Mouse (Mus musculus): Measurements from ENCODE around the gene Acer3.

Gene Acer3

DNA sequence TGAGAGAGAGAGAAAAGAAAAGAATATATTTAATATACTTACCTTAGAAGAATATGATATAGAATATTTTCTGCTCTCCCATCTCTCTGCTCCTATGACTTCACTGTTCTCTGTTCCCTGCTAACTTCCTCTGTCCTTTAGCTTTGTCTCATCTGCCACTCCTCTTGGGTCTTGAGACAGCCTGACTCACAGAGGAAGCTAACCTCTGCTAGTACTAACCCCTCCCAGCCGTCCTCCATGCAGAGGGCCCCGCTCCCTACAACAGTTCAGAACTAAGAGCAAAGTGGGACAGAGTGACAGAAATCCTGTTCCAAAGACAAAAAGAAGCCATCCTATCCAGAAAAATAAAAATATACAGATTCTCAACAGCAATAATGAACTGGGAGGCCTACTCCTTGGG, at the start of gene Acer3:
Acer3 (minus strand) TSS at position 126 of the 400 bp plus-strand sequence.
- no peak for DNase-seq (ENCODE audit: low spot score)

GRCm38 (mm10) chr7:98369762-98370369, 48.9 kb upstream of the Acer3 start:
- no peak for DNase-seq (ENCODE audit: low spot score)

DNA sequence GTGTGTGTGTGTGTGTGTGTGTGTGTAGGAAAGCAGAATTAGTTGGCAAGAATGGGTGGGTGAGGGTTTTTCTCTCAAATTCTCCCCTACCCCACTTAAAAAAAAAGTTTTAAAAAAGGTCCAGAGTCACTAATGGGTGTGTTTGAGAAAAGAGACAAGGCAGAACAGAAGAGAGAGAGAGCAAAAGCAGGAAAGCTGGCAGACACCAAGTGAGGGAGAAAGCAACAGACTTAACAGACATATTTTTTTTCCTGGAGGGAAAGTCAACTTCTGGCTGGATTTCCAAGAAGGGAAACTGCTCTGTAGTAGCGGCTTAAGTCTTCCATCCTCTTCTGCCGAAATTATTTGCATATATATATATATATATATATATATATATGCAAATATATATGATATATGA, 40.7 kb upstream of the Acer3 start:
- no peak for DNase-seq (ENCODE audit: low spot score)

DNA sequence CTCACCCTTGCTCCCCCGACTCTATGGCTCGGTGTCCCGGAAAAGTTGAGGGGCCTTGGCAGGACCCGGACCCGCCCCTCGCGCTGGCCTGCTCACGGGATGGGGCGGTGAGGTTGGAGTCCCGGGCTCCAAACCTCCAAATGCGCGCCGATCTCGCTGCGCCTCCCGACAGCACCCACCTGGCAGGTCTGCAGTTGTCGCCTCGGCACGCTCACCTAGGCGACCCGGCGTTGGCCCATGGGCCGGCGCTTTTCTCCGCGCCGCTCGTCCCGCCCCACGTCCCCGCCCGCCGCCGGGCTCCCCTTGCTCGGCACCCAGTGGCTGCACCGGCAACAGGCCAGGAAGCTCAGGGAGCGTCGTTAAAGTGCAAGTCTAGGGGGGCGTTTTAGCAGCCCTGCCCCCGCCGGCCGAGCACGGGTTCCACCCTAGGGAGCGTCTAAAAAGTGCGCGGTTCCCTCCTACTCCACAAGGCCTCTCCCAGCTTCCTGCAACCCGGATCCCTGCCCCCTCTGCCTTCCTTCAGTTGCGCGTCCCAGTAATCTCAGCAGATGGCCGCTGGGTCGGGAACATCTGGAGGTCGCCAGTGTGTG, 40.1 kb upstream of the Acer3 start, which contains the start of gene Tsku:
Tsku (minus strand) TSS at position 266 of the 590 bp plus-strand sequence.
- peak; percentile 90 for DNase-seq (ENCODE audit: low spot score)

DNA sequence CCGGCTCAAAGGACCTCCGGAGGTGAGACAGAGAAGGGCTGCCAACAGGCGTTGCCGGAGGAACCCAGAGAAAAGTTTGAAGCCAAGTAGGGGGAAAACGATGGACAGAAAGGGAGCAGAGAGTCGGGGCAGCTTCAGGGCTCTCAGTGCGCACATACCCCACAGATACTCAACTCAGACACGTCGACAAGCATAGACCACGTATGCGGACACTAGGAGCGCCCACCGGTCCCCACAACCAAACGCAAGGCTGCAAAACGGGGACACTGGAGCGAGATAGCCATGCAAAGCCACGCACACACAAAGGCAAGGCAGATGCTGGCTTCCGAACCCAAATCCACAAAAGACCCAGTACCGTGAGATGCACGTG, 39.6 kb upstream of the Acer3 start:
- DNase-seq (ENCODE audit: low spot score): no peak

DNA sequence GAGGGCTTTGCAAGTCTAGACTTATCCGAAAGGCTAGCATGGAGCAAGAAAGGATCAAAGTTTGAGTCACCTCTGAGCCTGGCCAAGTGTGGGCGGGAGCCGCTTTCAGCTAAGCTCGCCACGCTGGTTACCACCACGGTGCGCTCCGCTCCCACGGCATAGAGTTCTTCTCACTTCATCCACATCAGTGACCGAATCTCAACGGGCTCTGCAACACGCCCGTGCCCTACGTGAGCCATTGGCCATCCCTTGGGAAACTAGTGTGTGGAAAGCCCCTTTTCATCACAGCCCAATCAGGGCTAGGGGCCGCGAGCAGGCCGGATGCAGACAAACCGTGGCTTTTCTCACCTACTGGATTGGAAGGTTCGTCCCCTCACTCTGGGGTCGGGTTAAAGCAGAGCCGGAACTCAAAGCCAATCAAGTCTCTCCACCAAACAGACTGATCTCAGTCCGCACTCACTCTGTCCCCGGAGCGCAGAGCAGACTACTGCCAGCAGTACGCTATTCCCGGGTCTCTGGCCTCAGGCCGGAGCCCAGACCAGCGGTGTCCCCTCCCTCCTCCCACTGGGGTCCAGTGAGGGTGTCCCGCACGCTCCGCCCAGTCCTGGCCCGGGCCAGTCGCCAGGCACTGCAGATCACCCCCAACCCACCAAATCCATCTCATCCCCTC, 39.1 kb upstream of the Acer3 start:
- peak; percentile 61 for DNase-seq (ENCODE audit: low spot score)

- DNase-seq (ENCODE audit: low spot score): no peak
Measured at GRCm38 (mm10) chr7:98358016-98358415, 37.0 kb upstream of the Acer3 start.

DNA sequence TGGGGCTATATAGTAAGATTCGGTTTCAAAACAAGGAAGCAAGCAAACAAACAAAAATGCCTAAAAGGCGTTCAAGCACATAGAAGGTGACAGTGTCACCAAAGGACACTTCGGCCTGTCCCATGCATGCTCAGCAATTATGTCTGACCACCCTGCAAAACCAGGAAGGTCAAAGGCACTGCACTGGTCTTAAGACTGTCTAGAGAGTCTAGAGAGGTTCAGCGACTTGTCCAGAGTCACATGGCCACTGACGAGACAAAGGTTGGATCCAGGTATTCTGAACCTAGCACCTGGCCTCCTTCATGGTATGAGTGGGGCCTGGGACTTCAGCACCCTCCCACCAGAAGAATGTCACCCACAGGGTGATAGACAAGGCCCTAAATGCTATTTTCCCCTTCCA, 36.3 kb upstream of the Acer3 start:
- no peak for DNase-seq (ENCODE audit: low spot score)

- DNase-seq (ENCODE audit: low spot score): no peak
Measured at GRCm38 (mm10) chr7:98354921-98355310, 33.9 kb upstream of the Acer3 start.

DNA sequence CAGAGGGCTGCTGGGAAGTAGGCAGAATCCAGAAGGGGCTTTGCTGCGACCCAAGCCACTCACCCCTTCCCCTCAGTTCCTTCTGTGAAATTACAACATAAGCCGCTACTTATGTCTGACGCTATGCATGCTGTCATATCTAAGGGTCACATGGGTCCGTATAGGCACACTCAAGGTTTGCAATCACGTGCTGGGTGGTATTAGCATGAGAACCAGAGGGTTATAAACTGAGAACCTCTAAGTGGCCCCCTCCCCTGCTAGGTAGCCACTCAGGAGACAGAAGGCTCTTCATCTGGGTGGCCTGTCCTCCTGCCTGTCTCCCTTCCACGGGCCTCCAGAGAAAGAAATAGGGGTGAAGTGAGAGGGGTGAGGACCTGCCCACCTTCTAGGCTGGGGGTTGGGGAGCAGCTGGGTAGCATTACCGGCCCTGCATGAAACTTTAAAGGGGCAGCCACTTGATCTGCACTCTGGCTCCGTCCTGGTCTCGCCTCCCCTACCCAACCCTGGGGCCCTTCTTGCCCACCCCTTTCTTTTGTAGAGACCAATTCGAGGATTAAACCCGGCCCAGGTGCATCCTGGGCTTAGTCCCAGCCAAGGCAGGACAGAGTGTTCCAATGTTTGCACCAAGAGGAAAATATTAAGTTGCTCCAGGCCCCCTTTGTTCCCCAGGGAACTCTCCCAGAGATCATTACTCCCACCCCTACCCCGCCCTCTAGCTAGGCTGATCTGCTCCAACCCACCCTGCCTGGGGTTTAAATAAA, 33.3 kb upstream of the Acer3 start:
- no peak for DNase-seq (ENCODE audit: low spot score)

GRCm38 (mm10) chr7:98353616-98354015, 32.6 kb upstream of the Acer3 start:
- DNase-seq (ENCODE audit: low spot score): no peak

DNA sequence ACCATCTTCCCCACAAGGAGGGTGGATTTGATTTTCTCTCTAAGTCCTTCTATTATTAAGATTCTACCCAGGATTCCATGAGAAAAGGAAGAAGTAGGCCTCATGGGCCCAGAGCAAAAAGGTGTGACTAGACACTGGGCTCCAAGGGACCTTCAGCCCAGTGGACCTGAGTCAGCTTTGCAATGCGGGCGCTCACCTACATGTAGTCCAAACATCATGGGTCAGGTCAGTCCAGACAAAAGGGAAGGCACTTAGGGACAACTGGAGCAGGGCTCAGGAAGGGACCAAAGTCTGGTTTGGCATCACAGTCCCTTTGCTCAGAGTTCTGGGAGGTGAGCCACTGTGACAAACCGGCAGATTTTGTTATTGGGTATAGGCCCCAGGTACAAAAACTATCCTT, 30.5 kb upstream of the Acer3 start:
- DNase-seq (ENCODE audit: low spot score): no peak

DNA sequence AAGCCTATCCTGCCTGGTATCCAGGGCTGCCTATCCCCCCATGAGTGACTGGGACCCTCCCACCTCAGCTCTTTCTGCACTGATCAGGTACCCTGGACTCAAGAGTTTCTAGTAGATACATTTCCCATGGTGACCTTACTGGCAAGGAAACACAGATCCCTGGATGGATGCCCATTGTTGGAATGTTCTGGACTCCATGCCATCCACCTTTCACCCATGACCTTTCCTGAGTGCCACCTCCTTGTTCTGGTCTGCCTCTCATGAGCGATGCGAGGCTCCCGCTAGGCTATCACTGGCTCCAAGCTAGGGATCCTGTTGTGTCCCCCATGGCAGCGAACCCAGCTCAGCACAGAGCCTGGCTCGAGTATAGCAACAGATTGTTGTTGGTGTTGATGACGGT, 28.8 kb upstream of the Acer3 start:
- no peak for DNase-seq (ENCODE audit: low spot score)

DNA sequence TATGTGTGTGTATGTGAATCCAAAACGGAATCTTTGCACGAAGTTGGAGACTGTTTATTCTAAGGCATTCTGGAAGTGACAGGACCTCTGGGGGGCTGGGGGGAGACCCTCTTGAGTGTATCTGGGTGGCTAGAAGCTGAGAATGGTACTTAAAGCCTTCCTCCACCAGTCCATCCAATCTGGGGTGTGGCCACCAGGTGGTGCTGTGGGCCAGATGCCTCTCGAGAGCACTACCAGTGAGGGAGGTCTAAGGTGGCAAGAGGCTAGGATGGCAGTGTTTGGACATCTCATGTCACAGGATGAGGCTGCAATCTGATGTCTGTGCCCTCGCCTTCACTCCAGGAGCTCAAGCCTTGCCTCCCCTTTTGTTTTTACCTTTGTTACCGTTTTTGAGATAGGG, 28.1 kb upstream of the Acer3 start:
- DNase-seq (ENCODE audit: low spot score): peak; percentile 85

DNA sequence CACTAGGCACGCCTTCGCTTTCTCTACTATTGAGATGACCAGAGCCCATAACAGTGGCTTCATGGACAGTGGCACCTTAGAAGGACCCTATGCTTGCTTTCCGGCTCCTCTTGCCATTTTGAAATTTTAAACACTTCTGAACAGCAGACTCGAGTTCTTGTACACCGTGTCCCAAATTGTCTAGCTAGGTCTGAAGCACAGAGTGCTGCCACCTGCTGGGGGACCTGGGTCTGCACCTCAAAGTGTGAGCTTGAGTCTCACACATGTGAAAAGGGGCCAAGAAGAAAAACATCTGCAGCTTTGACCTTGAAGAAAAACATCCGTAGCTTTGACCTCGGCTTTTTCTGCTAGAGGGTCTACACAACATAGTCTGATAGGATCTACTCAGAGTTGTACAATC, 27.0 kb upstream of the Acer3 start:
- DNase-seq (ENCODE audit: low spot score): peak; percentile 68

DNA sequence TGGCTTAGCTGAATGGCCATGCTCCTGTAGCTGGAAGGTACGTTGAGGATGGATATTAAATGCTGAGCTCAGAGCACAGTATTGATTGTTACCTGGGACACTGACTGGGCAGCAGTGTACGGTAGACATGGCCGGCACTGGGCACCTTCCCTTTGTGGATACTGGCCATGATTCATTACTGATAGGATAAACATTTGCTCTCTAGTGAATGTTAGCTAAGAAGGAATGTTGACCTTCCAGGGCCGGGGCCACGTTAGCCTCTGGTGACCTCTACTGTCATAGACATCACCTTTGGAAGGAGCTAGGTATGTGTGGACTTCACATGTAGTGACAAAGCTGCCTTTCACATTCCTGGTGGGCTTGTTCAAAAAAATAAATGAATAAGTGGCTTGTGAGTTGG, 26.5 kb upstream of the Acer3 start:
- DNase-seq (ENCODE audit: low spot score): no peak

- no peak for DNase-seq (ENCODE audit: low spot score)
Measured at GRCm38 (mm10) chr7:98345036-98345435, 24.0 kb upstream of the Acer3 start.

DNA sequence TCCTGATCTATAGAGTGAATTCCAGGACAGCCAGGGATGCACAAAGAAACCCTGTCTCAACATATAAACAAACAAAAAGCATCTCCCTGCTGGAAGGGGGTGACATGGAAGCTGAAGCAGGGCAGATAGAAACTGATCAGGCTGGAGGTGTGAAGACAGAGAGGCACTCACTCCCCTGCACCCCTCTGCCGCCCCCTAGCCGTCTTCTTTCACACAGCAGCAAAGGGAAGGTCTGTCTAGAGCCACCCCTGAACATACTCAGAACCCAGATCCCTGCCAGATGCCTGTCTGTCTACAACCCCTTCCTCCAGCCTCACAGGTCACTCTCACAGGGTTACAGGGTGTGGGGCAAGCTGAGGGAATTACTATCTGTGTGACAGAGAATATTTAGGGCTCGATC, 23.4 kb upstream of the Acer3 start:
- peak; percentile 37 for DNase-seq (ENCODE audit: low spot score)

DNA sequence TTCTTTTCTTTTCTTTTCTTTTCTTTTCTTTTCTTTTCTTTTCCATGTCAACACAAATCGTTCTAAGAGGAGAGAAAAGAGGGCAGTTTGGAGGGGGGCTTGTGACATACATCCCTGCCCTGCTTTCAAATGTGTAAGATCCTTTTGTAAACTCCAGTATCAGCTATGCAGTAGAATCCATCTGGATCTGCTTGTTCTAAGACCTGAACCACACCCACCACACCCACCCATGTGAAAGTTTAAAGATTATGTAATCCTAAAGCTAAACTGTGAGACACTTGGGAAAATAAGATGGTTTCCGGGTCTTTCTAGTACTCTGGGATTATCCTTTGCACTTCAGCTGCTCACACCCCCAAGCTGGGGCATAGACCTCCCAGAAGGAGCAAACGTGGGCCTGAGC, 21.2 kb upstream of the Acer3 start:
- DNase-seq (ENCODE audit: low spot score): no peak

DNA sequence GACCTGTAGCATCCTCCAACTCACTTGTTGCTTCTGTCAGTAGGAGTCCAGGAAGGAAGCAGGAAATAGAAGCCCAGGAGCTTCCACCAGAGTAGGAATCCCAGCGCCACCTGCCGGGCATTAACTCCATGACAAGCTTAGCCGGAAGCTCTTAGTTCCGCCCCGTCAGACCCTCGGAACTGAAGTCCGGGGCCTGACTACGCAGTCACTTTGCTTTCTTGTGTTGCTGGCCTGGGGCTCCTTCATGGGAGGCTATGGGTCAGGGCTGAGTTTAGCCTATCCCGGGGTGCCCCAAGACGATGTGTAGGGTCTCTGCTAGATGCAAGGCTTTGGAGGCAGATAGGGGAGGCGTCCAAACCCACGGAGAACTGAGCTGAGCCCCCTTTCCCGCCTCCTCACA, 20.5 kb upstream of the Acer3 start:
- peak; percentile 87 for DNase-seq (ENCODE audit: low spot score)

DNA sequence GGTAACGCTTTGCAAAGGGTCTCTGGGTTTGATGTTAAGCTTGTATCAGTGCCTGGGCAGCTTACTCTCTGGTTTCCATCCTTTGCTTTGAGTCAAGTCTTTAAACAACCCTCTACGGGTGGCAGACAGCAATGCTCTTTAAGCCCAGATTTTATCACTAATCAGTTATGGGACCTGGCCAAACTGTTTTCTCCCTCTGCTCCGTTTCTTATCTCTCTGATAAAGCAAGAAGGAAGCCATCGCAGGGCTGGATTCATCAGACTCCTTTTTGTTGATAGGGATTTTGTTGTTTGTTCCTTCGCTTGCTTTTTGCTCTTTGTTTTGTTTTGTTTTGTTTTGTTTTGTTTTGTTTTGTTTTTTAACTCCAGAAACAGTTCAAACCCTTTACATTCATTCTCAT, 19.3 kb upstream of the Acer3 start:
- DNase-seq (ENCODE audit: low spot score): no peak

DNA sequence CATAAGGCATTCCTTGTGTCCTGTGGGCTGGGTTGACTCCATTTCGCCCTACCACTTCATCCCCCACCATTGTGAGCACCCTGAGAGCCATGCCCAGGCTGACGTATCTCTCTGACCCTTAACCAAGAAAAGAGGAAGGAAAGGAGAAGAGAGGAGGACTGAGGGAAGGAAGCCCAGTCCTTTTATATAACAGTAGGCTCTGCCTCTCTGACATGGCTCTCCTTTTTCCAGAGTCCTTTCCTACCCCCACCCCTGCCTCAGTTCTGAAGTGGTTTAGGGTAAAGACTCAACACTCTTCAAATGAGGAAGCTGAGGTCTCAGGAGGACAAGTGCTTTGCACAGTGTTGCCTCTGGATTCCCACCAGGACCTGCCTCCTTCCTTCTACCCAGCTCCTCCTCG, 13.0 kb upstream of the Acer3 start:
- DNase-seq (ENCODE audit: low spot score): no peak

- no peak for DNase-seq (ENCODE audit: low spot score)
Measured at GRCm38 (mm10) chr7:98333507-98333906, 12.5 kb upstream of the Acer3 start.

All from urinary bladder, postnatal 25 days (tissue).